Mouse (Mus musculus): Measurements from ENCODE around the gene Zglp1. TPM values are rescaled to one million over a fixed set of nuclear protein-coding genes. Genes with fewer than 3 reads are reported as not detected.
"Not testable (repeated sequence)": the region's sequence is repeated elsewhere in the genome, so short reads cannot be mapped to it uniquely, and the experiment has no call there.

The Zglp1 gene
- polyA plus RNA-seq, 1 experiment from 2014 or later = 1.2 TPM

DNA sequence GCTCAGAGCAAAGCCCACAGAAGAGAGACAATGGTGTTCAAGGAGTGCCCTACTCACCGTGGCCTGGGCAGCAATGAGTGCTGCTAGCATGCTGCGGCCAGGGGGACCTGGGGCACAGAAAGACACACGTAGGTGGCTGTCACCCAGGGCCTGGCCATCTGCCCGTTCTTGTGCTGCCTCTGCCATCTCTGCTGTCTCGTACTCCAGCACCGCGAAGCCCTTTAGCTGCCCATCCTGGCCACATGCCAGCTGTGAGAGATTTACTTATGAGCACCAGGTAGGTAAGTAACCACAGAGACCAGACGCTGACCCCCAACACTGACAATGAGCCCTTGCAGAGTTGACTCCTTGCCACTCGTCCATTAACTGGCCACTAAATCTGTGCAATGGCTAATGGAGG lies 14.2 kb upstream of the Zglp1 start:
- 85% methylated on average over 9 of the region's 9 CpGs for WGBS
- no peaks in the 10 kb centered on the region for H3K27me3 ChIP-seq (replicated peaks; ENCODE audit: control insufficient read depth, insufficient read depth, low read length)
- H3K9ac ChIP-seq (ENCODE audit: low read depth, low read length) = no peak overlapping the region

GRCm38 (mm10) chr9:21075625-21076024 lies 8.7 kb upstream of the Zglp1 start:
- 78% methylated on average over 3 of the region's 3 CpGs for WGBS
- no peak overlapping the region for H3K4me3 ChIP-seq (ENCODE audit: low read depth, low read length)

More for the DNA sequence above, 14.2 kb upstream of the Zglp1 start:
- no peak overlapping the region for H3K27ac ChIP-seq (replicated peaks; ENCODE audit: low read depth, low read length)
- H3K9me3 ChIP-seq (ENCODE audit: control insufficient read depth, low read length) = no peaks in the 10 kb centered on the region
- DNase-seq (ENCODE audit: low spot score) = no peak
- H3K36me3 ChIP-seq (ENCODE audit: control insufficient read depth, insufficient read depth, low read length) = peaks cover 95% of the 10 kb centered on the region
- H3K4me1 ChIP-seq (ENCODE audit: control insufficient read depth, insufficient read depth, low read length) = no peaks in the 10 kb centered on the region
- no peak for ATAC-seq (ENCODE audit: low read depth)
- H3K4me3 ChIP-seq (ENCODE audit: low read depth, low read length) = no peak overlapping the region
- no peak overlapping the region for H3K4me2 ChIP-seq (ENCODE audit: low read depth, low read length)

GRCm38 (mm10) chr9:21074173-21074572 lies 7.3 kb upstream of the Zglp1 start:
- no peak for ATAC-seq (ENCODE audit: low read depth)
- H3K4me2 ChIP-seq (ENCODE audit: low read depth, low read length) = no peak overlapping the region
- peaks cover 5% of the 10 kb centered on the region for H3K4me1 ChIP-seq (ENCODE audit: control insufficient read depth, insufficient read depth, low read length)
- H3K9me3 ChIP-seq (ENCODE audit: control insufficient read depth, low read length) = no peaks in the 10 kb centered on the region
- no peak overlapping the region for H3K4me3 ChIP-seq (ENCODE audit: low read depth, low read length)
- no peak for DNase-seq (ENCODE audit: low spot score)
- no peak overlapping the region for H3K9ac ChIP-seq (ENCODE audit: low read depth, low read length)
- H3K27me3 ChIP-seq (replicated peaks; ENCODE audit: control insufficient read depth, insufficient read depth, low read length) = no peaks in the 10 kb centered on the region
- peak overlapping the region; percentile 70 for H3K27ac ChIP-seq (replicated peaks; ENCODE audit: low read depth, low read length)
- 85% methylated on average over 1 of the region's 1 CpGs for WGBS
- H3K36me3 ChIP-seq (ENCODE audit: control insufficient read depth, insufficient read depth, low read length) = peaks cover 53% of the 10 kb centered on the region

More at GRCm38 (mm10) chr9:21075625-21076024, 8.7 kb upstream of the Zglp1 start:
- ATAC-seq (ENCODE audit: low read depth) = no peak
- Histone ChIP-seq H3K9me3 (ENCODE audit: control insufficient read depth, low read length) (no peaks in the 10 kb centered on the region), H3K4me1 (ENCODE audit: control insufficient read depth, insufficient read depth, low read length) (peaks cover 5% of the 10 kb centered on the region), H3K27me3 (replicated peaks; ENCODE audit: control insufficient read depth, insufficient read depth, low read length) (no peaks in the 10 kb centered on the region), H3K27ac (replicated peaks; ENCODE audit: low read depth, low read length) (no peak overlapping the region), H3K36me3 (ENCODE audit: control insufficient read depth, insufficient read depth, low read length) (peaks cover 62% of the 10 kb centered on the region), H3K9ac (ENCODE audit: low read depth, low read length) (no peak overlapping the region), H3K4me2 (ENCODE audit: low read depth, low read length) (no peak overlapping the region)
- DNase-seq (ENCODE audit: low spot score) = no peak

GRCm38 (mm10) chr9:21073044-21073840 lies 6.3 kb upstream of the Zglp1 start, which contains the start of the genes Gm49373 and Fdx1l:
TSS of gene Gm49373 (minus strand) at chr9:21073096.
TSS of gene Fdx1l (minus strand) at chr9:21073614.
- DNase-seq (ENCODE audit: low spot score) (peak; percentile 95), ATAC-seq (ENCODE audit: low read depth) (peak; percentile 94)
- Histone ChIP-seq H3K27ac (replicated peaks; ENCODE audit: low read depth, low read length) (peak within 1 kb of the TSS; percentile 70), H3K4me1 (ENCODE audit: control insufficient read depth, insufficient read depth, low read length) (peaks cover 5% of the 10 kb centered on the region), H3K36me3 (ENCODE audit: control insufficient read depth, insufficient read depth, low read length) (peaks cover 48% of the 10 kb centered on the region), H3K9me3 (ENCODE audit: control insufficient read depth, low read length) (no peaks in the 10 kb centered on the region), H3K27me3 (replicated peaks; ENCODE audit: control insufficient read depth, insufficient read depth, low read length) (no peaks in the 10 kb centered on the region), H3K9ac (ENCODE audit: low read depth, low read length) (peak within 1 kb of the TSS; percentile 88), H3K4me2 (ENCODE audit: low read depth, low read length) (peak within 1 kb of the TSS; percentile 82), H3K4me3 (ENCODE audit: low read depth, low read length) (peak within 1 kb of the TSS; percentile 87)
- WGBS = 3% methylated on average over 43 of the region's 58 CpGs

GRCm38 (mm10) chr9:21072641-21073040 lies 5.7 kb upstream of the Zglp1 start:
- 10% methylated on average over 4 of the region's 4 CpGs for WGBS
- H3K4me3 ChIP-seq (ENCODE audit: low read depth, low read length) = peak overlapping the region; percentile 87
- no peak overlapping the region for H3K27ac ChIP-seq (replicated peaks; ENCODE audit: low read depth, low read length)
- peak overlapping the region; percentile 88 for H3K9ac ChIP-seq (ENCODE audit: low read depth, low read length)
- H3K27me3 ChIP-seq (replicated peaks; ENCODE audit: control insufficient read depth, insufficient read depth, low read length) = no peaks in the 10 kb centered on the region
- 0 out of 2 replicates have a peak, but pooled peaks have one; percentile 3 for ATAC-seq (ENCODE audit: low read depth)
- peaks cover 48% of the 10 kb centered on the region for H3K36me3 ChIP-seq (ENCODE audit: control insufficient read depth, insufficient read depth, low read length)
- peak overlapping the region; percentile 82 for H3K4me2 ChIP-seq (ENCODE audit: low read depth, low read length)
- peak; percentile 4 for DNase-seq (ENCODE audit: low spot score)
- H3K9me3 ChIP-seq (ENCODE audit: control insufficient read depth, low read length) = no peaks in the 10 kb centered on the region
- H3K4me1 ChIP-seq (ENCODE audit: control insufficient read depth, insufficient read depth, low read length) = peaks cover 5% of the 10 kb centered on the region

DNA sequence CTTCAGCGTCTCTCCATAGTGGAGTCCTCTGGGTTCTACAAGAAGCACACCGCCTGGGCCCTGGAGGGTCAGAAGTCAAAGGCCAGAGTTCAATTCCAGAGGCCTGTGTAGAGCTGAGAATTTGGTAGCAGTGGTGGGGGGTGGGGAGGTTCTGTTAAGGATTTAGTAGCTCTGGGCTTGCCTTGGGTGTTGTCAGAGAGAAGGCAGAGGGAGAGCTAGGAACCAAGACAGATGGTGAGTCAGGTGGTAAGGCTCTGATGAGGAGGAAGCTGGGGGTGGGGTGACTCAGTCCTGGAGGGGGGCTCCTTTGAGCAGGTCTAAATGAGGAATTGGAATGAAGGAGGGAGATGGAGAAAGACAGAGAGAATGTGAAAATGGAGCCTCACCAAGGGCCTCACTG lies 4.0 kb downstream of the Zglp1 start:
- Histone ChIP-seq H3K4me3 (ENCODE audit: low read depth, low read length) (no peak overlapping the region), H3K9me3 (ENCODE audit: control insufficient read depth, low read length) (no peaks in the 10 kb centered on the region), H3K9ac (ENCODE audit: low read depth, low read length) (no peak overlapping the region), H3K4me2 (ENCODE audit: low read depth, low read length) (no peak overlapping the region), H3K27ac (replicated peaks; ENCODE audit: low read depth, low read length) (no peak overlapping the region), H3K36me3 (ENCODE audit: control insufficient read depth, insufficient read depth, low read length) (peaks cover 51% of the 10 kb centered on the region), H3K27me3 (replicated peaks; ENCODE audit: control insufficient read depth, insufficient read depth, low read length) (no peaks in the 10 kb centered on the region), H3K4me1 (ENCODE audit: control insufficient read depth, insufficient read depth, low read length) (no peaks in the 10 kb centered on the region)
- 81% methylated on average over 2 of the region's 2 CpGs for WGBS
- no peak for DNase-seq (ENCODE audit: low spot score)
- ATAC-seq (ENCODE audit: low read depth) = no peak

DNA sequence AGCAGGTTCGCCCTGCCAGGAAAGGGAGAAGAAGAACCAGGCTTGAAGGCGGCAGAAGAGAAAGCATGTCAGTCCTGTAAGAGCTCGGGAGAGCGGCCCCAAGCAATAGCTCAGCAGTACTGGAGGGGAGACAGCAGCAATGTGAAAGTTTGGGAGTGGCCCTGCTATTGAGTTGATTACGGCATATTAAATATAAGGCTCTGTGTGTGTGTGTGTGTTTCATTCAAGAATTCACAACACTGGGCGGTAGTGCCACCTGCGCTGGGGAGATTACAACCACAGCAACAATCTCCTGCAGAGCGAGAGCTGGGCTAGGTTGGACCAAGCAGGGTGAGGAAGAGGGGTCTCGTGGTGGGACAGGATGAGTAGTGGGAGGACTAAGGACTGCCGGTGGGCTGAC lies 15.3 kb downstream of the Zglp1 start:
- WGBS = 66% methylated on average over 10 of the region's 10 CpGs
- Histone ChIP-seq H3K4me2 (ENCODE audit: low read depth, low read length) (no peak overlapping the region), H3K4me1 (ENCODE audit: control insufficient read depth, insufficient read depth, low read length) (no peaks in the 10 kb centered on the region), H3K27me3 (replicated peaks; ENCODE audit: control insufficient read depth, insufficient read depth, low read length) (no peaks in the 10 kb centered on the region), H3K36me3 (ENCODE audit: control insufficient read depth, insufficient read depth, low read length) (no peaks in the 10 kb centered on the region), H3K9ac (ENCODE audit: low read depth, low read length) (no peak overlapping the region), H3K9me3 (ENCODE audit: control insufficient read depth, low read length) (no peaks in the 10 kb centered on the region), H3K27ac (replicated peaks; ENCODE audit: low read depth, low read length) (no peak overlapping the region), H3K4me3 (ENCODE audit: low read depth, low read length) (no peak overlapping the region)
- DNase-seq (ENCODE audit: low spot score) = no peak
- ATAC-seq (ENCODE audit: low read depth) = no peak

GRCm38 (mm10) chr9:21045235-21045634 lies 21.7 kb downstream of the Zglp1 start:
- H3K27me3 ChIP-seq (replicated peaks; ENCODE audit: control insufficient read depth, insufficient read depth, low read length) = peaks cover 2% of the 10 kb centered on the region; the same call in 1 of the 2 replicates
- no peaks in the 10 kb centered on the region for H3K36me3 ChIP-seq (ENCODE audit: control insufficient read depth, insufficient read depth, low read length)
- ATAC-seq (ENCODE audit: low read depth) (no peak), DNase-seq (ENCODE audit: low spot score) (no peak)
- 73% methylated on average over 3 of the region's 3 CpGs for WGBS
- no peak overlapping the region for H3K4me3 ChIP-seq (ENCODE audit: low read depth, low read length)
- no peaks in the 10 kb centered on the region for H3K9me3 ChIP-seq (ENCODE audit: control insufficient read depth, low read length)
- H3K9ac ChIP-seq (ENCODE audit: low read depth, low read length) = no peak overlapping the region
- no peaks in the 10 kb centered on the region for H3K4me1 ChIP-seq (ENCODE audit: control insufficient read depth, insufficient read depth, low read length)
- H3K27ac ChIP-seq (replicated peaks; ENCODE audit: low read depth, low read length) = no peak overlapping the region
- no peak overlapping the region for H3K4me2 ChIP-seq (ENCODE audit: low read depth, low read length)

GRCm38 (mm10) chr9:21044785-21045184 lies 22.1 kb downstream of the Zglp1 start:
- WGBS = 43% methylated on average over 1 of the region's 1 CpGs
- ATAC-seq (ENCODE audit: low read depth) = not testable (repeated sequence)

More at GRCm38 (mm10) chr9:21044785-21045184, 22.1 kb downstream of the Zglp1 start:
- not testable (repeated sequence) for H3K27ac ChIP-seq (replicated peaks; ENCODE audit: low read depth, low read length); H3K4me3 ChIP-seq (ENCODE audit: low read depth, low read length); H3K9ac ChIP-seq (ENCODE audit: low read depth, low read length); DNase-seq (ENCODE audit: low spot score); H3K4me1 ChIP-seq (ENCODE audit: control insufficient read depth, insufficient read depth, low read length); H3K9me3 ChIP-seq (ENCODE audit: control insufficient read depth, low read length); H3K27me3 ChIP-seq (replicated peaks; ENCODE audit: control insufficient read depth, insufficient read depth, low read length); H3K36me3 ChIP-seq (ENCODE audit: control insufficient read depth, insufficient read depth, low read length); H3K4me2 ChIP-seq (ENCODE audit: low read depth, low read length)

Data from embryonic facial prominence, embryonic 14.5 days (tissue).